Mouse (Mus musculus) ES-Bruce4 (cell line): ENCODE data around the gene Tbxas1.

ENCODE experiments used
- CTCF ChIP-seq: IDR thresholded peaks from one replicate; pipeline ENCODE4 v1.8.1; 2011; ENCODE audit warnings: low read depth, low read length
- EP300 ChIP-seq: IDR thresholded peaks from 2 replicates; pipeline ENCODE4 v1.6.1; 2011; ENCODE audit warnings: low read depth, low read length; ENCODE audit not compliant: insufficient read depth
- POLR2A ChIP-seq: IDR thresholded peaks from one replicate; pipeline ENCODE4 v1.8.1; 2011; ENCODE audit warnings: low read length; ENCODE audit not compliant: insufficient read depth

DNA sequence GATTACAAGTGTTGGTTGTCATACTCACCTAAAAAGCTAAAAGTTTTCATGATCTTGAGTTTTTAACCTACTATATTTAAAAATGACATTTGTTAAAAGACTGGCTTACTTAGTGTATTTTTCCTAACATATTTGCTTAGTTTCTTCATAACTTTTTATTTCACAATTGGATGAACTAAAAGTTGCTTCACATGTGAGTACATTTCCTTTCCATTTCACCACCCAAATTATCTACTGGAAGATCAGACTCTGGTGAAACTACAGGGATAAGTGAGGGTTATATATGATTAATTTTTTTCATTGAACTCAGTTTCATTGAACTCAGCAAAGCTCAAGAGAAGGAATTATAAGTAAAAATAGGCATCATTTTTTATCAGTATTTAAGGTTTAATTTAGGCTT, 49.3 kb upstream of the Tbxas1 start:
- TF ChIP-seq CTCF, result no peak
- no peak for TF ChIP-seq EP300
- TF ChIP-seq POLR2A, result no peak
